Mouse (Mus musculus): ENCODE data around the gene Ms4a6b.
"Not testable (repeated sequence)": the region's sequence is repeated elsewhere in the genome, so short reads cannot be mapped to it uniquely, and the experiment has no call there.

DNA sequence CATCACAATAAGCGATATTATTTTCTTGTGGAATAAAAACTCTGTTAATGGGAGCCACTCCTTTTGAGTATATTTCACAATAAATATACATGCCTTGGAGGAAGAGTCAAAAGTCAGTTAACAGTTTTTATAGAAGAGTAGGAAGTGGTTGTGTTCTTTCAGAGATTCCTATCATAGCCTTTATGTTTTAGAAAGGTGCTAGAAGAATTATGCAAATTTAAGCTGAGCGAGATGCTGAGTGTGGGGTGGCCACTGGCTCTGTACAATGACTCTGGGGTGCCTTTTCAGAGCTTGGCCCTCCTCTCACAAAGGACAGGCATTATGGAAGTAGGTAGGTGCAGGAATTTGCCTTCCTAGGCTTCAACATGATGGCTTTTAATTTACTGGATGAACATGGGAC, 28.1 kb downstream of the Ms4a6b start:
- TF ChIP-seq CTCF (IDR thresholded peaks at IDR 0.05 in 2 of 3, conservative IDR thresholded peaks at IDR 0.05 in 1 of 3; ENCODE audit: control insufficient read depth in 1 of 3, insufficient read depth in 1 of 3, low read depth in 2 of 3, low read length in 3 of 3, poor library complexity in 1 of 3, severe bottlenecking in 1 of 3); GATA1 (IDR thresholded peaks at IDR 0.05; ENCODE audit: low read depth, low read length); MAX (IDR thresholded peaks at IDR 0.05; ENCODE audit: low read length); MEF2A (IDR thresholded peaks at IDR 0.05; ENCODE audit: extremely low read depth, insufficient replicate concordance, low read depth, low read length, poor library complexity, severe bottlenecking); POLR2A (IDR thresholded peaks at IDR 0.05; ENCODE audit: control insufficient read depth in 1 of 2, insufficient read depth in 1 of 2, low read depth in 1 of 2, low read length in 2 of 2, poor library complexity in 1 of 2); ELF1 (IDR thresholded peaks at IDR 0.05; ENCODE audit: low read depth, low read length); TAL1 (IDR thresholded peaks at IDR 0.05; ENCODE audit: low read length); MYC (IDR thresholded peaks at IDR 0.05; ENCODE audit: low read depth, low read length); MXI1 (IDR thresholded peaks at IDR 0.05; ENCODE audit: low read depth, low read length); CHD1 (IDR thresholded peaks at IDR 0.05; ENCODE audit: low read depth, low read length): not testable (repeated sequence)

Measured in MEL (cell line).